Mouse (Mus musculus): ENCODE results near the gene Sox6.

Gene Sox6

GRCm38 (mm10) chr7:115891482-115891881 lies 147.1 kb downstream of the Sox6 start:
- no peak for DNase-seq (ENCODE audit: inconsistent ontology term)

GRCm38 (mm10) chr7:115889926-115890325 lies 148.7 kb downstream of the Sox6 start:
- no peak for DNase-seq (ENCODE audit: inconsistent ontology term)

GRCm38 (mm10) chr7:115888561-115888960 lies 150.0 kb downstream of the Sox6 start:
- no peak for DNase-seq (ENCODE audit: inconsistent ontology term)

GRCm38 (mm10) chr7:115888120-115888519 lies 150.5 kb downstream of the Sox6 start:
- DNase-seq (ENCODE audit: inconsistent ontology term) = no peak

- no peak for DNase-seq (ENCODE audit: inconsistent ontology term)
Observed at GRCm38 (mm10) chr7:115872903-115873302, 165.7 kb downstream of the Sox6 start.

- DNase-seq (ENCODE audit: inconsistent ontology term) = no peak
Observed at GRCm38 (mm10) chr7:115868504-115868903, 170.1 kb downstream of the Sox6 start.

GRCm38 (mm10) chr7:115867518-115868270 lies 170.9 kb downstream of the Sox6 start:
- DNase-seq (ENCODE audit: inconsistent ontology term) = peak; percentile 85

- no peak for DNase-seq (ENCODE audit: inconsistent ontology term)
Observed at GRCm38 (mm10) chr7:115866698-115867500, 171.7 kb downstream of the Sox6 start.

GRCm38 (mm10) chr7:115865979-115866697 lies 172.5 kb downstream of the Sox6 start:
- DNase-seq (ENCODE audit: inconsistent ontology term) = peak; percentile 87

- DNase-seq (ENCODE audit: inconsistent ontology term) = no peak
Observed at GRCm38 (mm10) chr7:115865231-115865630, 173.4 kb downstream of the Sox6 start.

GRCm38 (mm10) chr7:115864411-115864810 lies 174.2 kb downstream of the Sox6 start:
- no peak for DNase-seq (ENCODE audit: inconsistent ontology term)

GRCm38 (mm10) chr7:115859691-115860401 lies 178.8 kb downstream of the Sox6 start:
- no peak for DNase-seq (ENCODE audit: inconsistent ontology term)

GRCm38 (mm10) chr7:115851131-115851530 lies 187.5 kb downstream of the Sox6 start:
- DNase-seq (ENCODE audit: inconsistent ontology term) = no peak

- DNase-seq (ENCODE audit: inconsistent ontology term) = no peak
Observed at GRCm38 (mm10) chr7:115845791-115846366, 192.7 kb downstream of the Sox6 start.

- DNase-seq (ENCODE audit: inconsistent ontology term) = no peak
Observed at GRCm38 (mm10) chr7:115844910-115845309, 193.7 kb downstream of the Sox6 start.

- no peak for DNase-seq (ENCODE audit: inconsistent ontology term)
Observed at GRCm38 (mm10) chr7:115844431-115844830, 194.2 kb downstream of the Sox6 start.

GRCm38 (mm10) chr7:115842251-115842650 lies 196.3 kb downstream of the Sox6 start:
- no peak for DNase-seq (ENCODE audit: inconsistent ontology term)

GRCm38 (mm10) chr7:115840613-115841012 lies 198.0 kb downstream of the Sox6 start:
- no peak for DNase-seq (ENCODE audit: inconsistent ontology term)

- no peak for DNase-seq (ENCODE audit: inconsistent ontology term)
Observed at GRCm38 (mm10) chr7:115835005-115835404, 203.6 kb downstream of the Sox6 start.

- no peak for DNase-seq (ENCODE audit: inconsistent ontology term)
Observed at GRCm38 (mm10) chr7:115833701-115834100, 204.9 kb downstream of the Sox6 start.

Data from Muller cell, postnatal 12 days (primary cell).